Mouse (Mus musculus) small intestine, adult 2 months (tissue): ENCODE measurements around the gene Asxl1. TPM values are rescaled to one million over a fixed set of nuclear protein-coding genes. Genes with fewer than 3 reads are reported as not detected.

Experiments used
- H3K27ac ChIP-seq: fragments of 200-500 bp; 2 replicates; pipeline ENCODE4 v1.5.1; 2012; ENCODE audit warnings: low read depth, low read length, control low read depth, inconsistent platforms; ENCODE audit not compliant: insufficient read depth
- H3K27me3 ChIP-seq: fragments of 200-500 bp; 2 replicates; pipeline ENCODE4 v1.6.1; 2012; ENCODE audit warnings: mild to moderate bottlenecking, moderate library complexity, low read length, inconsistent platforms; ENCODE audit not compliant: control insufficient read depth, insufficient read depth
- H3K36me3 ChIP-seq: fragments of 200-500 bp; 2 replicates; pipeline ENCODE4 v1.6.1; 2012; ENCODE audit warnings: mild to moderate bottlenecking, low read length, control low read depth, inconsistent platforms; ENCODE audit not compliant: control insufficient read depth, insufficient read depth
- H3K4me1 ChIP-seq: fragments of 200-500 bp; 2 replicates; pipeline ENCODE4 v1.6.1; 2012; ENCODE audit warnings: low read length, inconsistent platforms, mixed read lengths; ENCODE audit not compliant: control insufficient read depth, insufficient read depth, insufficient read length
- H3K4me3 ChIP-seq: fragments of 200-500 bp; 2 replicates; pipeline ENCODE4 v1.5.1; 2012; ENCODE audit warnings: low read depth, mild to moderate bottlenecking, control low read depth, inconsistent platforms, low read length, moderate library complexity
- CTCF ChIP-seq: fragments of 200-500 bp; IDR thresholded peaks from 2 replicates; pipeline ENCODE4 v1.5.1; 2012; ENCODE audit warnings: low read depth, mild to moderate bottlenecking, control low read depth, inconsistent platforms, low read length, moderate library complexity, mixed read lengths; ENCODE audit not compliant: insufficient replicate concordance, insufficient read length; ENCODE audit errors: extremely low read depth
- POLR2A ChIP-seq: fragments of 200-500 bp; IDR thresholded peaks from 2 replicates; pipeline ENCODE4 v1.6.1; 2012; ENCODE audit warnings: low read depth, mild to moderate bottlenecking, control low read depth, inconsistent platforms, low read length, moderate library complexity
- WGBS: fragments of 180-500 bp; shearing (Covaris S2); methylation state at CpG from one replicate; pipeline ENCODE4 v1.1.7; 2018; 5-methylcytosine and 5-hydroxymethylcytosine counted together
- polyA plus RNA-seq: library from polyadenylated mRNA; depleted of rRNA; stranded (reverse); fragments of >200 nt; gene quantifications from 2 replicates; pipeline ENCODE4 v1.2.3, GENCODE M21; 2012

Asxl1 gene
- polyA plus RNA-seq, 1 experiment: 6.7 TPM

DNA sequence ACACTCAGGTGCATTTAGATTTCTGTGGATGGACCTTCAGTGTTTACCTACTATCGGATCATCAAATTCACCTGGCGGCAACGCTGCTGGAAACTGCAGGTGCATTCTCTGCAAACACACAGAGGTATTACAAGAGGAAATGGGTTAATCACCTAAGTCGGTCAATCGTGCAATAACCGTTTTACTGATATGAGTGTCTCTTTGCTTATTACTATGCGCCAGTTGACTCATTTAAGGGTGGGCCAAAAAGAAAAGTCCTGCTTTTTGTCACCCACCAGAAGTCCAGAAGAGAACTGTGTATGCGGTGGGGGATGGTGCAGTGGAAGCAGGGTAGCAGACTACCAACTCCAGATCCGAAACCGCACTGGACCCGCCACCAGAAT, 567 bp upstream of the Asxl1 start:
- H3K27ac ChIP-seq: peak overlapping the region; percentile 86
- no peaks in the 10 kb centered on the region for H3K36me3 ChIP-seq
- WGBS: 1% methylated on average over 11 of the region's 11 CpGs
- TF ChIP-seq CTCF (no peak), POLR2A (no peak)
- H3K4me3 ChIP-seq: peak overlapping the region; percentile 96
- peaks cover 13% of the 10 kb centered on the region; the same call in 1 of the 2 replicates for H3K4me1 ChIP-seq
- H3K27me3 ChIP-seq: no peaks in the 10 kb centered on the region

DNA sequence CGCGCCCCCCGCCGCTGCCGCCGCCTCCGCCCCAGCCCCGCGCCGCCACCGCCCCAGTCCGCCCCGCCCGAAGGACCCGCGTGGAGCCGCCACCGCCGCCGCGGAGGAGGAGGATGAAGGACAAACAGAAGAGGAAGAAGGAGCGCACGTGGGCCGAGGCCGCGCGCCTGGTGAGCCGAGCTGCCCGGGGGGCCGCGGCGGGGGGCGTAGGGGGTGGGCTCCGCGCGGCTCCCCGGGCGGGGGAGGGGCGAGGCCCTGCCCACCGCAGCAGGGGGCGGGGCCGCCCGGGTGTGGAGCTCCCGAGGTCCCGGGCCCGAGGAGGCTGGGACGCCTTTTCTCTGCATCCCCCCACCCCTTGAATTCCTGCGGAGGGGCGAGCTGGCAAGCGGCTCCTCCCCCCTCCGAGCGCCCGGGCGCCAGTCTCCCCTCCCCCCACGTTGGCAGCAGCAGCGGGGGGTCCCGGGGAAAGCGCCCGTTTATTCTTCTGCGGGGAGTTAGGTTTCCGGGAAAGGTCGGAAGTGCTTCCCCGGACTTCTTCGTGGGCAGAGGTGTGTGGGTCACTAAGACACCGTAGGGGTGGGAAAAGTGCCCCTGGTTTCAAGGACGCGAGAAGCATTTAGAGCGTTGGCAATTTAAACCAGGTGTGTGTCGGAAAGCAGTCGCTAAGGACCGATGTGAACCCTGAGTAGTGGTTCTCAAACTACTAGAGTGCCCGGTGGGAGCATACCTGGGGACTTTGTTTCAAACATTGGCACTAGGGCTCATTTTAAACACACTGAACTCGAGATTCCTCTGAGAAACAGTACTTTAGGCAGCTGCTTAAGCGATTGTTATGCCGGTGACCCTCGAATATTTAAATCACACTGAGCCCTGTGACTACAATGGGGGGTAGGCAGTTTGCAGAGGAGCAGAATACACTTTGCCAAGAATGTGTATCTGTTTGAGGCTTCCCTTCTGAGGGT, 873 bp downstream of the Asxl1 start:
- Histone ChIP-seq H3K4me3 (peak overlapping the region; percentile 96), H3K27me3 (no peaks in the 10 kb centered on the region)
- under 1% methylated on average over 53 of the region's 76 CpGs for WGBS

DNA sequence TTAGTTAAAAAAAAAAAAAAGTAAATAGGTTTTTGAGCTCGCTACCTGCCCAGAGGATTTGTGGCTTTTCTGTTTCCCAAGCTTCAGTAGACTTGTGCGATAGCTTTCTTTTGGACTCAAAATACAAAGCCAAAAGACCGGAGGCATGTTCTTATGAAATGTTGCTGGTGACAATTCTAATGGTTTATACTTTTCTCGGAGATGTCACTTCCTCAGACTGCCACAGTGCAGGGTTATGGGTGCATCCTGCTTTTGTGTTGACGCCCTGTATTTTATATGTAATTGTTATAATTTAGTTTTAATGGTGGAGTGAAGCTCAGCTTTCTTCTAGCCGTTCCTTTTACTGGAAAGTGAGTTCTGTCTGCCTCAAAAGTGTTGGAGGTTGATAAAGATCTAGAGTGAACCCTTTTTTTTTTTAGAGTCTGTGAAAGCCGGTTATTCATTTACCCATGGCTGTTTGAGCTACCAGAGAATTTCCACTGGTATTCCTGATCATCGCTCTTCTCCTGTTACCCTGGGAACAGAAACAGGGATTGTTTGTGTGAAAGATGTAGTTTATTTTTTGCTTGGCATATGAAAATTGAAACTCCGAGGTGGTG, 1.7 kb downstream of the Asxl1 start:
- no peak for TF ChIP-seq POLR2A
- Histone ChIP-seq H3K27ac (peak overlapping the region; percentile 90), H3K27me3 (no peaks in the 10 kb centered on the region), H3K36me3 (peaks cover 3% of the 10 kb centered on the region; the same call in 1 of the 2 replicates), H3K4me3 (peak overlapping the region; percentile 96; the same call in 1 of the 2 replicates), H3K4me1 (peaks cover 13% of the 10 kb centered on the region; the same call in 1 of the 2 replicates)
- 1% methylated on average over 9 of the region's 9 CpGs for WGBS

More for the DNA sequence above, 873 bp downstream of the Asxl1 start:
- Histone ChIP-seq H3K27ac (peak overlapping the region; percentile 93), H3K36me3 (no peaks in the 10 kb centered on the region), H3K4me1 (peaks cover 16% of the 10 kb centered on the region; the same call in 1 of the 2 replicates)
- no peak for TF ChIP-seq POLR2A
- no peak for TF ChIP-seq CTCF

DNA sequence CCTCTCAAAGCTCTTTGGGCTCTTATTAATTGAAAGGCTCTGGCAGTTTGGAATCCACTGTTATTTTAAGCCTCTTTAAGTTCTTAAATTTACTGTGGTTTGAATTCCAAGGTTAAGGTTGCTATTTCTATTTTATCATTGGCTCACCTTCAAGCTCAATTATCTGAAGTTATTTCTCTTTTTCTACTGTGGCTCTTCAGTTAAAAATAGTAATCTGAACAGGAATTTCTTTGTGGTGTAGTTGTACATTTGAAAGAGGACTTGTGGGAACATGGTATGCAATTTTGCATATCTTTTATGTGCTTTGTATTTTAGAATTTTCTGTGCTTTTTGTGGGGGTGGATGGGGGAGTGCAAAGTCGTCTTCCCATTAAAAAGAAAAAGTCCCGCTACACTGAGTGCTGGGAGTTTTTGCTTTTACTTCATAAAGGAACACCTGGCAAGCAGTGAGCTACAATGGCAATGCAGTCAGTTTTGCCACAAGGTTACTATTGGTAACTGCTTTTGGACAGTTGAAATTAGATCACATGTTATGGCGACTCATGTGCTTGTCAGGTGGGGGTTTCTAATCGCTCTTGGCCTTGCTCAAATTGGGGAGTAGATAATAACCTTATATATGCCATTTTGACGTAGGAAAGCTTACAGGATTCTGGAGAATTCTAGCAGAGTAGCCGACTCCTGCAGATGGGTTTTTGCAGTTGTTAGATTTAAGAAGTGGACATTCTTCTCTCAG, 2.6 kb downstream of the Asxl1 start:
- WGBS: 43% methylated on average over 6 of the region's 6 CpGs
- Histone ChIP-seq H3K27me3 (no peaks in the 10 kb centered on the region), H3K27ac (0 out of 2 replicates have a peak overlapping the region, but pooled peaks have one; percentile 2), H3K4me3 (no peak overlapping the region), H3K4me1 (peaks cover 10% of the 10 kb centered on the region; the same call in 1 of the 2 replicates), H3K36me3 (peaks cover 7% of the 10 kb centered on the region)
- TF ChIP-seq POLR2A (no peak), CTCF (no peak)

DNA sequence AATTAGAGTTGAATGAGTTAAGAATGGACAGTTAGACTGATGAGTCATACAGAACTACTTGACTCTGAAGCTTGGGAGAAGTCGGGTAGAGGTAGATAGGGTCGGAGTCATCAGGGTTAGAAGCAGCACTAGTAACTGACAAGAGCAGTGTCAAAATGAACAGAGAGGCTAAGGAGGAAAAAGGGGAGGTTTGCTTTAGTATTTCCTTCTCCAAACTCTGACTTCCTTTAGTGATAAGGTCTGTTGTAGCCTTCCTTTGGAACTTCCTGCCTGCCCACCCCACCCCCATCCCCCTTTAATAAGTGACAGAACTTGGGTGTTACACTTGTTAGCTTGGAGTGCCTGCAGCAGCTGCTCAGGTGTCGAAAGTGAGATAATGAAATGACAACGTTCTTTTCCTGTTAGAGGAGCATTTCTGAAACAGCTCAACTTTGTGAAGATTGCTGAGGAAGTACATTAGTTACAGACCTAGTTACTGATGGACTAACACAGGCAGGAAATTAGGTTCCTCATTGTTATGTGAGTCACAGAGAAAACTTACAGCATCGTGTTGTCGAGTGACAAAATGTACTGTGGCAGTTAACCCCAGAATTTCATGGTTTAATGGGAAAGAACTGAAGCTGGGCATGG, 5.0 kb downstream of the Asxl1 start:
- Histone ChIP-seq H3K4me3 (no peak overlapping the region), H3K36me3 (peaks cover 16% of the 10 kb centered on the region), H3K4me1 (peaks cover 3% of the 10 kb centered on the region; the same call in 1 of the 2 replicates), H3K27me3 (no peaks in the 10 kb centered on the region), H3K27ac (peak overlapping the region; percentile 73)
- TF ChIP-seq POLR2A: no peak
- no peak for TF ChIP-seq CTCF
- WGBS: 2% methylated on average over 6 of the region's 6 CpGs

DNA sequence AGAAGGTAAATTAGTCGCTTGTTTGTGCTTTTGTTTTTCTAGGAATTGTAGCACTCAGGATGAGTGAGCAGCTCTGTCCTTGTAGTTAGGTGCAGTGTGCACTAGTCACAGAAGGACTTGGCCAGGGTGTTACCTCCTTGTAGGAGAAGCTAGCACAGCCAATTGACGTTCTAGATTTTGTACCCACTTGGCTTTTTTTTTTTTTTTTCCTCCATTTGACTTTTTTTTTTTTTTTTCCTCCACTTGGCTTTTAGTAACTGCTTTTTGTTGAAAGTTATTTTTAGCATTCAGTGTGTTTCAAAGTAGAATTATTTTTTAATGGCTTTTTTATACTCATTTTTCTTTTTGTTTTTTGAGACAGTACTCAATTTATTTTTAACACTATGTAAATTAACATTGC, 9.0 kb downstream of the Asxl1 start:
- TF ChIP-seq CTCF: no peak
- peaks cover 37% of the 10 kb centered on the region for H3K36me3 ChIP-seq

More for the DNA sequence above, 9.0 kb downstream of the Asxl1 start:
- H3K27ac ChIP-seq: no peak overlapping the region
- H3K4me1 ChIP-seq: peaks cover 3% of the 10 kb centered on the region; the same call in 1 of the 2 replicates
- H3K4me3 ChIP-seq: no peak overlapping the region
- H3K27me3 ChIP-seq: no peaks in the 10 kb centered on the region
- 74% methylated on average over 2 of the region's 2 CpGs for WGBS
